Mouse (Mus musculus) hindbrain, embryonic 14.5 days (tissue): ENCODE data around the gene Pgpep1. TPM values are rescaled to one million over a fixed set of nuclear protein-coding genes. Genes with fewer than 3 reads are reported as not detected.
A peak's percentile ranks its signal among the peaks of the same experiment; 100 is the strongest.

Experiments
- ATAC-seq: fragments of 200-750 bp; cut with Nextera tagmentation; 2 replicates; pipeline ENCODE4 v1.8.0; 2017; ENCODE audit warnings: moderate number of reproducible peaks, mild to moderate bottlenecking, moderate TSS enrichment, moderate library complexity; ENCODE audit not compliant: low FRiP score
- DNase-seq: peaks from one replicate; pipeline ENCODE4 v3.0.0-alpha.2; 2015; ENCODE audit warnings: low spot score
- H3K27ac ChIP-seq: fragments of 300-500 bp; sonication (generic); 2 replicates; pipeline ENCODE4 v1.5.1; 2014; ENCODE audit warnings: mild to moderate bottlenecking, moderate library complexity
- H3K27me3 ChIP-seq: fragments of 300-500 bp; sonication (generic); 2 replicates; pipeline ENCODE4 v1.6.1; 2014; ENCODE audit warnings: mild to moderate bottlenecking, low read length, mixed read lengths; ENCODE audit not compliant: control insufficient read depth, insufficient read depth
- H3K36me3 ChIP-seq: fragments of 300-500 bp; sonication (generic); replicated peaks from 2 replicates; pipeline ENCODE4 v1.6.1; 2014; ENCODE audit not compliant: control insufficient read depth, insufficient read depth
- H3K4me1 ChIP-seq: fragments of 300-500 bp; sonication (generic); replicated peaks from 2 replicates; pipeline ENCODE4 v1.6.1; 2014; ENCODE audit warnings: antibody characterized with exemption, low read length, mixed read lengths; ENCODE audit not compliant: control insufficient read depth, insufficient read depth
- H3K4me2 ChIP-seq: fragments of 300-500 bp; sonication (generic); replicated peaks from 2 replicates; pipeline ENCODE4 v1.6.1; 2014; ENCODE audit warnings: mild to moderate bottlenecking, moderate library complexity
- H3K4me3 ChIP-seq: fragments of 300-500 bp; sonication (generic); replicated peaks from 2 replicates; pipeline ENCODE4 v1.5.1; 2014; ENCODE audit warnings: mild to moderate bottlenecking, low read length
- H3K9ac ChIP-seq: fragments of 300-500 bp; sonication (generic); 2 replicates; pipeline ENCODE4 v1.6.1; 2014
- H3K9me3 ChIP-seq: fragments of 300-500 bp; sonication (generic); 2 replicates; pipeline ENCODE4 v1.6.1; 2016; ENCODE audit warnings: low read length; ENCODE audit not compliant: control insufficient read depth
- WGBS: fragments of 180-500 bp; shearing (Covaris S2); extraction: QIAGEN DNeasy Blood & Tissue Kit; methylation state at CpG from one replicate; pipeline ENCODE4 v1.1.7; 2014; 5-methylcytosine and 5-hydroxymethylcytosine counted together
- polyA plus RNA-seq: library from polyadenylated mRNA; unstranded; fragments of >200 nt; fragmentation: Nextera tagmentation; extraction: Ambion mirVana; gene quantifications from 2 replicates; pipeline ENCODE4 v1.2.1, GENCODE M21; 2014

Pgpep1 gene
- polyA plus RNA-seq, 1 experiment from 2014 or later, result 74.0 TPM

DNA sequence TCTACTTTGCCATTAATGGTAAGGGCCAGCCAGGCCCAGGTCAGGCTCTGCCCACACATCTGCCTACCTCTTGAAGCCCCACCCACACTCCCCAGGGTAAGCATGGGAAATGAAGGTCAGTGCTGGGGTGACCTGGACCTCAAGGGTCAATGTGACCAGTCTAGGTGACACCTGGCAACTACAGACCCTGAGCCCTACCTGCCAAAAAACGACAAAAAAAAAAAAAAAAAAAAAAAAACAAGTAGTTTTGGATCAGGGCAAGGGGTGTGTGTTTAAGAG is 12.1 kb downstream of the Pgpep1 start:
- WGBS, result 39% methylated on average over 1 of the region's 1 CpGs
- Histone ChIP-seq H3K36me3 (peaks cover 22% of the 10 kb centered on the region), H3K4me1 (peaks cover 10% of the 10 kb centered on the region; the same call in 1 of the 2 replicates), H3K9me3 (no peaks in the 10 kb centered on the region), H3K4me3 (no peak overlapping the region), H3K27me3 (no peaks in the 10 kb centered on the region), H3K27ac (no peak overlapping the region), H3K9ac (no peak overlapping the region), H3K4me2 (no peak overlapping the region)
- ATAC-seq, result no peak
- DNase-seq, result no peak

GRCm38 (mm10) chr8:70647343-70648163 is 12.6 kb downstream of the Pgpep1 start:
- H3K9ac ChIP-seq, result no peak overlapping the region

GRCm38 (mm10) chr8:70646775-70647174 is 13.4 kb downstream of the Pgpep1 start:
- DNase-seq (no peak), ATAC-seq (no peak)
- Histone ChIP-seq H3K4me1 (peaks cover 10% of the 10 kb centered on the region; the same call in 1 of the 2 replicates), H3K27me3 (no peaks in the 10 kb centered on the region), H3K9ac (no peak overlapping the region), H3K9me3 (no peaks in the 10 kb centered on the region), H3K4me2 (no peak overlapping the region), H3K4me3 (no peak overlapping the region), H3K27ac (peak overlapping the region; percentile 23; the same call in 1 of the 2 replicates), H3K36me3 (peaks cover 16% of the 10 kb centered on the region)

More at GRCm38 (mm10) chr8:70647343-70648163, 12.6 kb downstream of the Pgpep1 start:
- 42% methylated on average over 8 of the region's 8 CpGs for WGBS
- no peaks in the 10 kb centered on the region for H3K27me3 ChIP-seq
- no peaks in the 10 kb centered on the region for H3K9me3 ChIP-seq
- H3K27ac ChIP-seq, result peak overlapping the region; percentile 23; the same call in 1 of the 2 replicates
- no peak overlapping the region for H3K4me3 ChIP-seq
- ATAC-seq (no peak), DNase-seq (no peak)
- H3K4me2 ChIP-seq, result no peak overlapping the region
- peaks cover 22% of the 10 kb centered on the region for H3K36me3 ChIP-seq
- H3K4me1 ChIP-seq, result peaks cover 10% of the 10 kb centered on the region; the same call in 1 of the 2 replicates

DNA sequence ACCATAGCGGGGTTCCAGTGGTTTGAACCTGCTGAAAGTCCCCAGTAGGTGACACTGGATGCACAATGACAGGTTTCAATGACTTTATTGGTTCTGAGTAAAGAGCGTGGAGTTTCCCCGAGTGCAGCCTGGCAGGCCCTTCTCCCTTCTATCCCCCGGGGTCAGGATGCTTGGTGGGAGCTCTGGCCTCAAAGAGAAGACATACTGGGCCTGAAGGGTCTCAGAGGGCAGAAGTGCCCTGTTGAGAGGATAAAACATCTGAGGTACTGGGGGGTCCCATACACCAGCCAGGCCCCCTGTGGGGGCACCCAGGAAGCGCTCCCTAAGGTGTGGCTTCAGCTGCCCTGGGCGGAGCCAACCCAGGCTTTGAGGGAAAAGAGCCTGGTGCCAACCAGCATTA is 13.8 kb downstream of the Pgpep1 start:
- ATAC-seq (no peak), DNase-seq (no peak)
- Histone ChIP-seq H3K9ac (no peak overlapping the region), H3K4me2 (no peak overlapping the region), H3K4me3 (no peak overlapping the region), H3K36me3 (peaks cover 14% of the 10 kb centered on the region), H3K4me1 (peaks cover 10% of the 10 kb centered on the region; the same call in 1 of the 2 replicates), H3K9me3 (no peaks in the 10 kb centered on the region), H3K27ac (no peak overlapping the region), H3K27me3 (no peaks in the 10 kb centered on the region)
- 79% methylated on average over 6 of the region's 6 CpGs for WGBS

DNA sequence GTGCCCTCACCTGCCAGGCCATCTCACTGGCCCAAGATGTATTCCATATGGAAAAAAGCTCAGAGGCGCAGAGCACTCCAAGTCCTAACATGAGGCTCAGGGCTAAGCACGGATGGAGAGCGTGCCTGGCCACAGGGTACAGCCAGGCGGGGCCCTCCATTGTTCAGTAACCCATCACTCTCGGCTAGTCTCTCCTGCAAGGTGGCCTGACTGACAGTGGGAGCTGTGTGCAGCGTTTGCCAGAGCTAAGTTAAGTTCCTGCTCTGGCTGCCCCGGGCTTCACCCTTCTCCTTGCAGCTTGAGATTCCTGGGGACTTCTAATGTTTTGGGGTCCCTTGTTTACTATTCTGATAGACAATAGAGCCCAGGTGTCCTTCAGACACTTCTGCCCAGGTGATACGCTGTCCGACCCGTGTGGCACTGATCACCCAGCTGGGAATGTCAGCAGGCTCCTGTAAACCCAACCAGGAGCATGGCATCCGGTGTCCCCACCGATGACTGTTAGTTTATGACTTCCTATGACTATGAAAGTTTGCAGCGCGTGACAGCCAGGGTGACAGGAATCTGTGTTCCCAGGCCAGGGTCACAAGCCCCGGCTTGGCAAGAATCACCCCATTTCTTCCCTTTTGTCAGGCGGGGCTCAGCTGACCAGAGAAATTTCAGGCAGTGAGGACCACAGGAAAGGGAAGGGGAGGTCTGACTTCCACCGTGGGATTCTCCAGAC is 14.5 kb downstream of the Pgpep1 start:
- Histone ChIP-seq H3K27me3 (no peaks in the 10 kb centered on the region), H3K27ac (no peak overlapping the region), H3K9me3 (no peaks in the 10 kb centered on the region), H3K4me2 (no peak overlapping the region), H3K36me3 (peaks cover 8% of the 10 kb centered on the region), H3K9ac (no peak overlapping the region), H3K4me3 (no peak overlapping the region), H3K4me1 (peaks cover 10% of the 10 kb centered on the region; the same call in 1 of the 2 replicates)
- 59% methylated on average over 17 of the region's 17 CpGs for WGBS
- DNase-seq (no peak), ATAC-seq (no peak)

GRCm38 (mm10) chr8:70644065-70644464 is 16.1 kb downstream of the Pgpep1 start:
- H3K27ac ChIP-seq, result no peak overlapping the region
- no peak overlapping the region for H3K4me2 ChIP-seq
- peaks cover 4% of the 10 kb centered on the region; the same call in 1 of the 2 replicates for H3K4me1 ChIP-seq
- DNase-seq, result no peak
- no peak for ATAC-seq
- no peaks in the 10 kb centered on the region for H3K9me3 ChIP-seq
- H3K36me3 ChIP-seq, result no peaks in the 10 kb centered on the region
- no peak overlapping the region for H3K9ac ChIP-seq
- H3K4me3 ChIP-seq, result no peak overlapping the region
- no peaks in the 10 kb centered on the region for H3K27me3 ChIP-seq
- WGBS, result 88% methylated on average over 2 of the region's 2 CpGs

DNA sequence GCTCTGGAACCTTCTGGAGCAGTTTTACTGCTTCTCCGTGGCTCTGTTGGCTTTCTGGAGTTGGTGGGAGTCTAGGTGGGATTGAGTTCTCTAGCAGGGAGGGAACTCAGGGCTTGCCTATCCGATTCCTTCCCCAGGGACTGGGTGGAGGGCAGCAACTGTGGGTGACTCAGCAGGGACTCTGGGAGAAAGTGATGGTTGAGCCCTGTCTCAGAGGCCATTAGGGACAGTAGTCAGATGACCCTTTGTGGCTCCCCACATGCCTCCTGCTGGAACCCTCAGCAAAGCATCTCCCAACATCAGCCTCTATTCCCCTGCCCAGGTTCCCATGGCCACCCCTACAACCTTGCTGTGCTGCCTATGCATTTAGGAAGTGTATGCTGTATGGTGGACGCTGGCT is 17.2 kb downstream of the Pgpep1 start:
- Histone ChIP-seq H3K27me3 (no peaks in the 10 kb centered on the region), H3K4me3 (no peak overlapping the region), H3K4me2 (no peak overlapping the region), H3K36me3 (no peaks in the 10 kb centered on the region), H3K9ac (no peak overlapping the region), H3K27ac (no peak overlapping the region), H3K9me3 (no peaks in the 10 kb centered on the region), H3K4me1 (no peaks in the 10 kb centered on the region; the same call in 1 of the 2 replicates)
- 71% methylated on average over 3 of the region's 3 CpGs for WGBS
- DNase-seq, result no peak
- no peak for ATAC-seq

DNA sequence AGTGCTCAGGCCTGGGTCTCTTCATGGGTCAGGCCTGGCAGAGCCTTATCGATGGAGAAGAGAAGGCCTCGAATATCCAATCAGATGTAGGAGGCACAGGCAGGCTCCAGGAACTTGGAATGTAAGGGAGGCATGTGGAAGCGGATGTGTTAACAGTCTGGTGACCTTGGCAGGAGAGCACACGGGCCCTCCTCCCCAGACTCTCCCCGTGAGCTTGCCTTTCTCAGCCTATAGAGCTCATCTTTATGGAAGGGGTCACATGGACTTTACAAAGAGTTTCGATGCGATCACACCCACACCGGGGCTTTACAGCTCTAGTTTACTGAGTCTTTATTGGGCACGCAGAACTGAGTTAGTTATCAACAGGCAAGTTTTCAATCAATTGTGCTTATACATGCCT is 21.4 kb downstream of the Pgpep1 start:
- H3K4me3 ChIP-seq, result no peak overlapping the region

DNA sequence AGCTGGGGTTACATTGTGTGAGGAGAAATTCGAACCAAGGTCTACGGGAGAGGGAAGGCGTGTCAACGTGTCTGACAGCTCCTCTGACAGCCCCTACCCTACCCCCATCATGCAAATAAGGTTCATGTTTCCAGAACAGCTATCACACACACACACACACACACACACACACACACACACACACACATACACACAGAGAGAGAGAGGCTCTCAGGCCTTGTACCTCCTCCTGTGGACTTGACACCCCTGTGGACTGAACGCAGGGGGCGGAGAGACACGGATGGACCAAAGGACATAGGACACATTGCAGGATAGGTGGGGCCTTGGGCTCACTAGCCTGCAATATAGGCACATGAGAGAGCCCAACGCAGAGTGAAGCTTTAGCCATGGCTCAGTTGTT is 23.4 kb downstream of the Pgpep1 start:
- H3K4me1 ChIP-seq, result no peaks in the 10 kb centered on the region
- H3K36me3 ChIP-seq, result no peaks in the 10 kb centered on the region
- H3K9me3 ChIP-seq, result no peaks in the 10 kb centered on the region
- no peak for DNase-seq
- no peak overlapping the region for H3K27ac ChIP-seq
- H3K27me3 ChIP-seq, result no peaks in the 10 kb centered on the region
- ATAC-seq, result no peak
- no peak overlapping the region for H3K4me2 ChIP-seq
- H3K4me3 ChIP-seq, result no peak overlapping the region
- WGBS, result 55% methylated on average over 8 of the region's 8 CpGs
- no peak overlapping the region for H3K9ac ChIP-seq

More for the DNA sequence above, 21.4 kb downstream of the Pgpep1 start:
- 72% methylated on average over 9 of the region's 9 CpGs for WGBS
- DNase-seq (no peak), ATAC-seq (no peak)
- Histone ChIP-seq H3K9me3 (no peaks in the 10 kb centered on the region), H3K4me1 (no peaks in the 10 kb centered on the region), H3K9ac (no peak overlapping the region), H3K4me2 (no peak overlapping the region), H3K27me3 (no peaks in the 10 kb centered on the region), H3K27ac (no peak overlapping the region), H3K36me3 (no peaks in the 10 kb centered on the region)
